Comparison of ENCODE assay signal across 9 mouse cellular contexts in the genomic region with DNA sequence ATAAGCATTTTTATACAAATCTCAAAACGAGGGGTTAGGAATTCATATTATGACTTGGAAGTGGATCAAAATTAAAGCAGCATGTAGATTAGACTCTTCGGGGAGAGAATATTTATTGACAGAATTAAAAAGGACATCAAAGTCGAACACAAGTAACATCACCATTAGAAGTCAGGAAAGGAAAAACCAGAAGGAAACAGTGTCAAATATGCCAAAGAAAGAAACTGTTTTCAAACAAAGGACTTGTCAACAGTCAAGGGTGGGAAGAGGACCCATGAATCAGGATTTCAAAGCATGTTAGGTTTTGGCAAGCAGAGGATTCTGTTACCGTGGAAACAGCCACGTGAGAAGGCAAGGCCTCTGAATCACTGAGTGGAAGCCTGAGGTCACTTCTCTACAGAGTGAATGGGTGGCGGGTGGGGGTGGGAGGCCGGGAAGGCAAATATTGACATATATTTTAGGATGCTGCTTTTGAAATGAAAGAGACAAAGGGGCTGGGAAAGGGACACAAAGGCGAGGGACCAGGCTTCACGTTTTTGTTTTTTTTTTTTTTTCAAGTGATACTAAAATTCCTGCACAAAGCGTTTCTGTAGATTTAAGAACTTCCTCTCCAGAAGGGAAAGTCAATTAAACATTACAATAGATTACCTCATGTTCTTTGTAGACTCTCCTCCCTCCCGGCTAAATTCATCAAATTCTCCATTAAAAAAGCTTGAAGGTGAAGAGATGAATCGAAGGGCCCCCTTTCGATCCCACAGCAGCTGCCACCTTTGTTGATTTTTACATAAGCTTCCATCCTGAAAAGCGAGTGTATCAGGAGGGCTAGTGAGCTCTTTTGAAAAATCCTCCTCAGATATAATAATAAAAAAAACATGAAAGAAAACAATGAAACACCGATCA. TPM values are rescaled to one million over a fixed set of nuclear protein-coding genes. Genes with fewer than 3 reads are reported as not detected.
A peak's percentile ranks its signal among the peaks of the same experiment; 100 is the strongest.
DNase-seq lines count a peak whose midpoint lies in the region; ATAC-seq and TF ChIP-seq lines count a peak whose summit lies in the region.
"Had no signal": no experiment of that assay in that cellular context is flagged by ENCODE, and none has a peak within 500 bp of the region (broad histone marks: within the 10 kb centered on the region; RNA-seq: fewer than 3 reads in every experiment).

No protein-coding gene starts in this region.

- 35% methylated on average over 15 of the region's 15 CpGs for WGBS in lung, postnatal 0 days
- 57% methylated on average over 15 of the region's 15 CpGs for WGBS in embryonic facial prominence, embryonic 11.5 days

- peak; percentile 45 for DNase-seq in lung, postnatal 0 days (ENCODE audit: low spot score)
- no peak for DNase-seq in lung, postnatal 14 days
- peak; percentile 61 for DNase-seq in embryonic facial prominence, embryonic 11.5 days (ENCODE audit: low spot score)
- peak; percentile 6 to 19 for DNase-seq in kidney, postnatal 4 days
- no peak for DNase-seq in gastrocnemius, adult 18-20 months (ENCODE audit: low spot score)
- DNase-seq in gastrocnemius, adult 2 months = no peak

- H3K4me3 ChIP-seq in lung, postnatal 0 days (ENCODE audit: low read depth, low read length) = no peak overlapping the region
- H3K4me3 ChIP-seq in embryonic facial prominence, embryonic 11.5 days (ENCODE audit: low read depth, low read length) = no peak overlapping the region
- H3K4me3 ChIP-seq in myocyte = no peak overlapping the region
- H3K4me3 ChIP-seq in gastrocnemius, adult 2 months = no peak overlapping the region
- H3K4me3 ChIP-seq: liver, embryonic 15.5 days had no signal

- no peaks in the 10 kb centered on the region for H3K9me3 ChIP-seq in lung, postnatal 0 days (ENCODE audit: low read length)
- H3K9me3 ChIP-seq in embryonic facial prominence, embryonic 11.5 days (replicated peaks; ENCODE audit: control insufficient read depth, low read length) = no peaks in the 10 kb centered on the region
- H3K9me3 ChIP-seq: liver, embryonic 15.5 days had no signal

- no peak for ATAC-seq in lung, postnatal 0 days
- ATAC-seq in embryonic facial prominence, embryonic 11.5 days (replicated peaks; ENCODE audit: insufficient number of reproducible peaks, low FRiP score, low TSS enrichment, low read depth) = peak; percentile 71; the same call in 1 of the 2 replicates
- ATAC-seq in megakaryocyte-erythroid progenitor cell, adult 5-6 weeks (replicated peaks; ENCODE audit: low FRiP score, low TSS enrichment, poor library complexity, severe bottlenecking) = no peak

- intact Hi-C loops in gastrocnemius, adult 2 months (cut with DNase I) = no loop called here

- H3K79me2 ChIP-seq in myocyte (ENCODE audit: control insufficient read depth, insufficient read depth) = no peaks in the 10 kb centered on the region

- H3K4me2 ChIP-seq in lung, postnatal 0 days (replicated peaks; ENCODE audit: low read depth, low read length) = no peak overlapping the region
- no peak overlapping the region for H3K4me2 ChIP-seq in embryonic facial prominence, embryonic 11.5 days (ENCODE audit: low read depth, low read length)
- peak overlapping the region; percentile 15 for H3K4me2 ChIP-seq in myocyte (ENCODE audit: low read depth)
- H3K4me2 ChIP-seq: liver, embryonic 15.5 days had no signal

- H3K4me1 ChIP-seq in lung, postnatal 0 days (ENCODE audit: insufficient read depth, low read depth, low read length) = no peaks in the 10 kb centered on the region
- H3K4me1 ChIP-seq in embryonic facial prominence, embryonic 11.5 days (ENCODE audit: control insufficient read depth, insufficient read depth, low read length) = no peaks in the 10 kb centered on the region
- H3K4me1 ChIP-seq: liver, embryonic 15.5 days had no signal

- no peak overlapping the region for H3K9ac ChIP-seq in lung, postnatal 0 days (replicated peaks; ENCODE audit: low read depth)
- no peak overlapping the region for H3K9ac ChIP-seq in embryonic facial prominence, embryonic 11.5 days (replicated peaks; ENCODE audit: low read length)
- H3K9ac ChIP-seq: liver, embryonic 15.5 days had no signal

- H3K36me3 ChIP-seq in lung, postnatal 0 days (ENCODE audit: insufficient read depth, low read length) = no peaks in the 10 kb centered on the region
- H3K36me3 ChIP-seq in embryonic facial prominence, embryonic 11.5 days (replicated peaks; ENCODE audit: control insufficient read depth, insufficient read depth, low read depth, low read length) = no peaks in the 10 kb centered on the region
- no peaks in the 10 kb centered on the region for H3K36me3 ChIP-seq in myocyte (ENCODE audit: control insufficient read depth, insufficient read depth)
- H3K36me3 ChIP-seq: liver, embryonic 15.5 days had no signal

- TF ChIP-seq EP300 in lung, postnatal 0 days (IDR thresholded peaks at IDR 0.05) = no peak

- H3K27me3 ChIP-seq in lung, postnatal 0 days (replicated peaks; ENCODE audit: insufficient read depth, low read length) = no peaks in the 10 kb centered on the region
- H3K27me3 ChIP-seq in embryonic facial prominence, embryonic 11.5 days (ENCODE audit: control insufficient read depth, insufficient read depth, low read length) = no peaks in the 10 kb centered on the region
- no peaks in the 10 kb centered on the region for H3K27me3 ChIP-seq in myocyte (ENCODE audit: control insufficient read depth, insufficient read depth, insufficient read length)
- H3K27me3 ChIP-seq: liver, embryonic 15.5 days had no signal

- TF ChIP-seq CTCF in lung, postnatal 0 days (IDR thresholded peaks at IDR 0.05) = no peak
- TF ChIP-seq CTCF in gastrocnemius, adult 2 months (IDR thresholded peaks at IDR 0.05) = no peak

- TF ChIP-seq POLR2A in myocyte (IDR thresholded peaks at IDR 0.05; ENCODE audit: insufficient read length, low read depth) = no peak

- no peak overlapping the region for H3ac ChIP-seq in myocyte (ENCODE audit: control insufficient read depth, insufficient read length)

- H3K27ac ChIP-seq in lung, postnatal 0 days (ENCODE audit: low read length) = no peak overlapping the region
- H3K27ac ChIP-seq in embryonic facial prominence, embryonic 11.5 days (replicated peaks; ENCODE audit: low read depth, low read length) = no peak overlapping the region
- no peak overlapping the region for H3K27ac ChIP-seq in gastrocnemius, adult 2 months
- H3K27ac ChIP-seq: liver, embryonic 15.5 days had no signal

TF ChIP-seq in myocyte, 11 proteins besides CTCF, POLR2A, EP300 and RAD21:
- TF ChIP-seq CEBPB (IDR thresholded peaks at IDR 0.05; ENCODE audit: insufficient read depth, poor library complexity, severe bottlenecking) = no peak
- TF ChIP-seq USF1 (IDR thresholded peaks at IDR 0.05; ENCODE audit: low read depth) = peak; percentile 76

RNA-seq across cellular contexts. Expression of a gene that starts 18.3 kb away (rescaled TPM):
- polyA plus RNA-seq in lung, postnatal 0 days (2015; fragmentation: Nextera tagmentation; extraction: Ambion mirVana) = 0.19 TPM in 1 of 2 replicates, not detected in the other
- not detected in 2 replicates for polyA plus RNA-seq in embryonic facial prominence, embryonic 11.5 days (2014; fragmentation: Nextera tagmentation; extraction: Ambion mirVana)
- polyA plus RNA-seq in myocyte (2012; fragmentation: generic; extraction: Trizol) = not detected
- not detected in 2 replicates for total RNA-seq in megakaryocyte-erythroid progenitor cell, adult 5-6 weeks (2014; fragmentation: Nextera tagmentation)
- total RNA-seq in megakaryocyte-erythroid progenitor cell, adult 5-6 weeks (2017) = not detected in 2 replicates
- total RNA-seq in gastrocnemius, adult 18-20 months (2021) = not detected
- not detected for total RNA-seq in gastrocnemius, adult 2 months (2021)
- polyA plus RNA-seq: liver, embryonic 15.5 days had no signal

Comparison
In these comparisons a context has a peak if more than half of its experiments do, and no peak if none do; other contexts are left out.
1. DNase-seq: peak in lung, postnatal 0 days (single experiment), embryonic facial prominence, embryonic 11.5 days (single experiment) and kidney, postnatal 4 days (2 of 2); none in lung, postnatal 14 days (single experiment), gastrocnemius, adult 18-20 months (single experiment) and gastrocnemius, adult 2 months (single experiment).